Mouse (Mus musculus): Measurements from ENCODE around the gene Atg4d.

GRCm38 (mm10) chr9:21311695-21312094, 46.6 kb downstream of the Atg4d start:
- TF ChIP-seq POLR2A (IDR thresholded peaks at IDR 0.05; ENCODE audit: control insufficient read depth, low read depth, low read length) (no peak), CTCF (IDR thresholded peaks at IDR 0.05; ENCODE audit: control insufficient read depth, insufficient read depth, insufficient replicate concordance, low read depth, low read length) (no peak)
